Mouse (Mus musculus) liver, embryonic 14.5 days (tissue): ENCODE results near the gene Myl6b. TPM values are rescaled to one million over a fixed set of nuclear protein-coding genes. Genes with fewer than 3 reads are reported as not detected.

Source experiments
- ATAC-seq: fragments of 200-750 bp; cut with Nextera tagmentation; 2 replicates; pipeline ENCODE4 v1.8.0; 2017; ENCODE audit warnings: moderate number of reproducible peaks, mild to moderate bottlenecking, moderate library complexity; ENCODE audit not compliant: insufficient read depth
- DNase-seq, 3 experiments: peaks; one replicate each; pipeline ENCODE4 v3.0.0-alpha.2; 2012 to 2013; ENCODE audit warnings: low read depth in 3 of 3, low spot score in 3 of 3
- H3K27ac ChIP-seq: fragments of 300-500 bp; sonication (generic); 2 replicates; pipeline ENCODE4 v1.5.1; 2014; ENCODE audit warnings: moderate library complexity, mild to moderate bottlenecking, control low read depth, inconsistent platforms
- H3K27me3 ChIP-seq: fragments of 300-500 bp; sonication (generic); 2 replicates; pipeline ENCODE4 v1.6.1; 2014; ENCODE audit warnings: mild to moderate bottlenecking, low read length, moderate library complexity; ENCODE audit not compliant: control insufficient read depth, insufficient read depth
- H3K36me3 ChIP-seq: fragments of 300-500 bp; sonication (generic); replicated peaks from 2 replicates; pipeline ENCODE4 v1.6.1; 2014; ENCODE audit warnings: low read depth; ENCODE audit not compliant: control insufficient read depth, insufficient read depth
- H3K4me1 ChIP-seq, 2 experiments: fragments of 200-500 bp in 1 of 2; fragments of 300-500 bp in 1 of 2; sonication (generic) in 1 of 2; replicated peaks; 2 replicates each; pipeline ENCODE4 v1.6.1; 2012 to 2014; ENCODE audit warnings: antibody characterized with exemption in 1 of 2, inconsistent platforms in 1 of 2, low read length in 1 of 2; ENCODE audit not compliant: control insufficient read depth in 2 of 2, insufficient read depth in 2 of 2
- H3K4me2 ChIP-seq: fragments of 300-500 bp; sonication (generic); 2 replicates; pipeline ENCODE4 v1.6.1; 2014; ENCODE audit warnings: low read depth, mild to moderate bottlenecking, control low read depth, moderate library complexity
- H3K4me3 ChIP-seq, 2 experiments: fragments of 200-500 bp in 1 of 2; fragments of 300-500 bp in 1 of 2; sonication (generic) in 1 of 2; 2 replicates each; pipeline ENCODE4 v1.5.1; 2012 to 2014; ENCODE audit warnings: low read depth in 2 of 2, low read length in 2 of 2, mild to moderate bottlenecking in 2 of 2, control low read depth in 1 of 2, inconsistent platforms in 1 of 2, moderate library complexity in 1 of 2; ENCODE audit not compliant: insufficient read depth in 1 of 2
- H3K9ac ChIP-seq: fragments of 300-500 bp; sonication (generic); replicated peaks from 2 replicates; pipeline ENCODE4 v1.6.1; 2014; ENCODE audit warnings: mild to moderate bottlenecking, control low read depth, moderate library complexity
- H3K9me3 ChIP-seq: fragments of 300-500 bp; sonication (generic); 2 replicates; pipeline ENCODE4 v1.6.1; 2016; ENCODE audit warnings: low read length, mixed read lengths; ENCODE audit not compliant: control insufficient read depth
- CTCF ChIP-seq: IDR thresholded peaks from 2 replicates; pipeline ENCODE4 v1.5.1; 2016; ENCODE audit warnings: antibody characterized with exemption, low read depth, control low read depth
- EP300 ChIP-seq: IDR thresholded peaks from 2 replicates; pipeline ENCODE4 v1.6.1; 2016; ENCODE audit warnings: antibody characterized with exemption, low read depth
- WGBS: fragments of 180-500 bp; shearing (Covaris S2); extraction: QIAGEN DNeasy Blood & Tissue Kit; methylation state at CpG from one replicate; pipeline ENCODE4 v1.1.7; 2014; ENCODE audit not compliant: insufficient replicate concordance; 5-methylcytosine and 5-hydroxymethylcytosine counted together
- polyA plus RNA-seq, 2 experiments: library from polyadenylated mRNA; depleted of rRNA in 1 of 2; stranded (reverse) in 1 of 2; unstranded in 1 of 2; fragments of >200 nt; fragmentation: Nextera tagmentation in 1 of 2; extraction: Ambion mirVana in 1 of 2; gene quantifications; 2 replicates each; pipeline versions ENCODE4 v1.2.1 to v1.2.3; 2012 to 2014

Myl6b gene
- polyA plus RNA-seq, 2 experiments = 0.72 to 1.2 TPM

DNA sequence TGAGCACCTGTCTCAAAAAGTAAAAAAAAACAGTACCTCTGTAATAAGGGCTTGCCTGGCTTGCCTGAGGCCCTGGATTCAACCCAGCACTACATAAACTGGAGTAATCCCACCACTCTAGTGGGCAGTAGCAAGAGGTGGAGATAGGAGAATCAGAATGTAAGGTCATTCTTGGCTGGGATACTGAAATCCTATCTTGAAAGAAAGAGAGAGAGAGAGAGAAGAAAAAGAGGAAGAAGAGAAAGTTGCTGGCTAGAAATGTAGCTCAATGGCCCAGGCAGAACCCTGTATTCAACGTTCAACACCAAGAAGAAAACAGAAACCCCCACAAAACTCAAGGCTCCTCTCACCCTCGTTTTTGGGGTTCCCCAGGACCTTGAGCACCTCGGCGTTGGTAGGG, 2.6 kb downstream of the Myl6b start:
- no peak for ATAC-seq
- Histone ChIP-seq H3K4me3 (no peak overlapping the region), H3K9ac (no peak overlapping the region), H3K4me2 (no peak overlapping the region), H3K27me3 (no peaks in the 10 kb centered on the region), H3K9me3 (no peaks in the 10 kb centered on the region), H3K27ac (no peak overlapping the region), H3K4me1 (peaks cover 16 to 33% of the 10 kb centered on the region in 2 experiments), H3K36me3 (peaks cover 5% of the 10 kb centered on the region)
- 61% methylated on average over 4 of the region's 4 CpGs for WGBS
- no peak for DNase-seq
- no peak for TF ChIP-seq EP300
- TF ChIP-seq CTCF = no peak

DNA sequence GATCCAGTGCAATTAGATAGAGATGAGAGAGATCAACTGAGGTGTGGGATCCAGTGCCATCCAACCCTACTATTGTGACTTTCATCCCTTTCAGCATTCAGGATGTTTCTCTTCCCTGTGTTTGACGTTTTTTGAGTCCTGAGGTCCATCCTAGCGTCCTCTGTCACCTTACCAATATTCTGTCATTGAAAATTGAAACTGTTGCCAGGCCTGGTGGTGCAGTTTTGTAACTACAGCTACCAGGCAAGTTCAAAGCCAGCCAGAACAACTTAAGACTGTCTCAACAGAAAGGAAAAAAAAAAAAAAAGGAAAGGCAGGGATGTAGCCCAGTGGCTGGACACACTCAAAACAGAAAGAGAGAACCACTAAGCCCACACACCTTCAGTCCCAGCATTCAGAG, 3.2 kb downstream of the Myl6b start:
- Histone ChIP-seq H3K4me3 (peak overlapping the region; percentile 92 to 99; a peak in 3 of 4 replicates), H3K4me1 (peaks cover 16 to 33% of the 10 kb centered on the region in 2 experiments)
- TF ChIP-seq EP300 (no peak), CTCF (no peak)

DNA sequence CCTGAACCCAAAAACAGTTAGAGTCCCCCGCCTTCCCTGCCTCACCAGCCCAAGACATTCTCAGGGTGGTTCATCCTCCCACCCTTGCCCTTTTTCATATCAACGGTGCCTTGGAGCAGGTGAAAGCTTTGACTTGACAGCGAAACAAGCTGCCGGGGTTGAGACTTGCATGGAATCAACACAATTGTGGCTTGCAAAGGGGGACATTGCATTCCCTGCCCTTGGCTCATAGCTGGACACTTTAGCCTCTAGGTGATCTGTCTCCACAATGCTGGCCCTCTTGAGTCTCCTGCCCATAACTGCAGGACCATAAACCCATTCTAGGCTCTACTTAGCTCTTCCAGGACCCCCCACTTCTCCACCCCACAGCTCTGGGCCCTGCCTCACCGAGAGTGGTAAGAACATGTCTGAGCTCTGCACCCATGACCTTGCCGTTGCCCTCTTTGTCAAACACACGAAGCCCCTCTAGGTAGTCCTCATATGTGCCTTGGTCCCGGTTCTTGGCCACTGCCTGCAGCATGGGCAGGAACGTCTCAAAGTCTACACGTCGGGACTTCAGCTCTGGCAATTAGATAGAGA, 3.7 kb downstream of the Myl6b start:
- WGBS = 34% methylated on average over 11 of the region's 11 CpGs
- TF ChIP-seq EP300 (no peak), CTCF (peak; percentile 21; the same call in 1 of the 2 replicates)

More for the DNA sequence above, 3.2 kb downstream of the Myl6b start:
- DNase-seq = no peak
- no peaks in the 10 kb centered on the region for H3K9me3 ChIP-seq
- peak overlapping the region; percentile 96 for H3K9ac ChIP-seq
- no peak for ATAC-seq
- peak overlapping the region; percentile 68 for H3K4me2 ChIP-seq
- peaks cover 10% of the 10 kb centered on the region for H3K36me3 ChIP-seq
- no peaks in the 10 kb centered on the region for H3K27me3 ChIP-seq
- 53% methylated on average over 2 of the region's 2 CpGs for WGBS
- peak overlapping the region; percentile 88; the same call in 1 of the 2 replicates for H3K27ac ChIP-seq

DNA sequence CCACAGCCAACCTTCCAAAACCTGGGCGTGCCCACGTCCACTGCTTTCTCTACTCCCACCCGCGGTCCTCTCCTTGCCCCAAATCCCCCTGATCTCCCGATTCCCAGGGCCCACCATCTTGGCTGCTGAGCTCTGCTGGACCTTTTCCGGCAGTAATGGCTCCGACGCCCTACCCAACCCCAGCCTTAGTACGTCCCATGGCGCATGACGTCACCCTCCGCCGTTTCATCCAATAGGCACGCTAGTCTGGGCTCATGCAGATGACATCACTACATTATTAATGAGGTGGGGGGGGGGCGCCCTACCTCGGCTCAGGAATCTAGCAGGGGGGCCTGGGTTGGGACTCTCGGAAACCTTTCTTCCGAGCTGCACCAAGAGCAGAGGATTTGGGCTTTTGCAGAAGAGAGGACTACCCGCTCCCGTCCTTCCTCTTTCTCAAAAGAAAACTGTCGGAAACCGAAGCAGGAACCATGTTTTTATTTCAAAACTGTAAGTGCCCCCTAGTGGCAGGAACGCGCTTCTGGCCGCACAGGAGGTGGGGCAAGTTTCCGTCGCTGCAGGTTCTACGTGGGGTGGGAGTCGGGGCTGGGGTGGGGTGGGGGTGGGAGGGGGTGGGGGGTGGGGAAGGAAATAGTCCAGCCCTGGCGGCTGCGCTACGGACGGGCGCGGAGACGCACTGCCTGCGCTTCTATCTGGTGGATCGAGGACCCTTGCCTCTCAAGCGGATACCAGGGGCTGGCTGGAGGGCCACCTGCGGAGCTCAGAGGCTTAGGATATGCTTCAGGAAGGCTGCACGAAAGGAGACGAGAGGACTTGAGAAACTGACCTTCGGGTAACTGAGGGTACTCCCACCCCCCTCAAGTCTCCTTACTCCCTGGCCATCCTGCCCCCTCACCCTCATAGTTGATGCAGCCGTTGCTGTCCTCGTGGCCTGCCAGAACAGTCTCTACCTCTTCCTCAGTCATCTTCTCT, 4.5 kb downstream of the Myl6b start, which contains the start of gene Myl6:
TSS of gene Myl6 (minus strand) at position 451 of the 972 bp plus-strand sequence.
- H3K4me3 ChIP-seq = peak within 1 kb of the TSS; percentile 92 to 99
- H3K4me1 ChIP-seq = peaks cover 16 to 30% of the 10 kb centered on the region in 2 experiments
- no peaks in the 10 kb centered on the region for H3K9me3 ChIP-seq
- H3K27me3 ChIP-seq = no peaks in the 10 kb centered on the region
- H3K9ac ChIP-seq = peak within 1 kb of the TSS; percentile 96
- ATAC-seq (peak; percentile 87), DNase-seq (peak; percentile 96 to 98 (median 97))
- H3K27ac ChIP-seq = peak within 1 kb of the TSS; percentile 88
- peaks cover 23% of the 10 kb centered on the region for H3K36me3 ChIP-seq
- TF ChIP-seq CTCF (peak; percentile 83), EP300 (no peak)
- WGBS = under 1% methylated on average over 45 of the region's 45 CpGs
- H3K4me2 ChIP-seq = peak within 1 kb of the TSS; percentile 68

More for the DNA sequence above, 3.7 kb downstream of the Myl6b start:
- H3K9ac ChIP-seq = peak overlapping the region; percentile 96
- no peak for DNase-seq
- ATAC-seq = no peak
- no peaks in the 10 kb centered on the region for H3K27me3 ChIP-seq
- H3K9me3 ChIP-seq = no peaks in the 10 kb centered on the region
- H3K4me3 ChIP-seq = peak overlapping the region; percentile 92 to 99
- H3K4me2 ChIP-seq = peak overlapping the region; percentile 68
- peaks cover 16 to 30% of the 10 kb centered on the region in 2 experiments for H3K4me1 ChIP-seq
- H3K36me3 ChIP-seq = peaks cover 16% of the 10 kb centered on the region
- peak overlapping the region; percentile 88; the same call in 1 of the 2 replicates for H3K27ac ChIP-seq

DNA sequence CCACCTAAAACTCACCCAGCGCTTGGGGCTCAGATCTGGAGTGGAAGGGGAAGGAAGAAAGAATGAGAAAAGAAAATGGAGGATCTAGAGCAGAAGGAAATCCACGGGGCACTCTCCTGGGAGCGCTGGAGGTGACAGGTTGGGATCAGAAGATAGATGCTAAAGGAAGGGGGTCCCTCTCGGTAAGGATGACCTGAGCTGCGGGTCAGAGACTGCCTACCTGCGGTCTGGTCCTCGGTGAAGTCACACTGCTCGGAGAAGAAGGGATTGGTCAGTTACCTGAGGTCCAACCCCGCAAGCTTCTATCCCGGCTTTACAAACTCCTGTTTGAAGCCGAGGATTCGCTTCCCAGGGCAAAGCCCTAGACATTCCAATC, 5.2 kb downstream of the Myl6b start:
- H3K36me3 ChIP-seq = peaks cover 26% of the 10 kb centered on the region
- no peaks in the 10 kb centered on the region for H3K9me3 ChIP-seq
- peak overlapping the region; percentile 88 for H3K27ac ChIP-seq
- no peak for TF ChIP-seq CTCF
- TF ChIP-seq EP300 = no peak
- H3K4me3 ChIP-seq = peak overlapping the region; percentile 92 to 99
- peak overlapping the region; percentile 96 for H3K9ac ChIP-seq
- peak; percentile 53 for ATAC-seq
- peak overlapping the region; percentile 68 for H3K4me2 ChIP-seq
- WGBS = under 1% methylated on average over 12 of the region's 12 CpGs
- no peak for DNase-seq
- no peaks in the 10 kb centered on the region for H3K27me3 ChIP-seq
- H3K4me1 ChIP-seq = peaks cover 16 to 29% of the 10 kb centered on the region in 2 experiments
